Mouse (Mus musculus): ENCODE measurements around the gene Rapgef3. TPM values are rescaled to one million over a fixed set of nuclear protein-coding genes. Genes with fewer than 3 reads are reported as not detected.
A peak's percentile ranks its signal among the peaks of the same experiment; 100 is the strongest.

Gene Rapgef3
- total RNA-seq (2021), result 10 to 100 TPM; 15.0 to 20.8 TPM
- long read RNA-seq, experiment 1, full-length matches to known transcripts, result 3 of 11 reads
- long read RNA-seq, experiment 1, partial matches to known transcripts, result 1 of 11 reads
- long read RNA-seq, experiment 1, other reads (novel, unspliced or antisense), result 7 of 11 reads
- long read RNA-seq, experiment 2, full-length matches to known transcripts, result 4 of 8 reads
- long read RNA-seq, experiment 2, partial matches to known transcripts, result 2 of 8 reads
- long read RNA-seq, experiment 2, other reads (novel, unspliced or antisense), result 2 of 8 reads

DNA sequence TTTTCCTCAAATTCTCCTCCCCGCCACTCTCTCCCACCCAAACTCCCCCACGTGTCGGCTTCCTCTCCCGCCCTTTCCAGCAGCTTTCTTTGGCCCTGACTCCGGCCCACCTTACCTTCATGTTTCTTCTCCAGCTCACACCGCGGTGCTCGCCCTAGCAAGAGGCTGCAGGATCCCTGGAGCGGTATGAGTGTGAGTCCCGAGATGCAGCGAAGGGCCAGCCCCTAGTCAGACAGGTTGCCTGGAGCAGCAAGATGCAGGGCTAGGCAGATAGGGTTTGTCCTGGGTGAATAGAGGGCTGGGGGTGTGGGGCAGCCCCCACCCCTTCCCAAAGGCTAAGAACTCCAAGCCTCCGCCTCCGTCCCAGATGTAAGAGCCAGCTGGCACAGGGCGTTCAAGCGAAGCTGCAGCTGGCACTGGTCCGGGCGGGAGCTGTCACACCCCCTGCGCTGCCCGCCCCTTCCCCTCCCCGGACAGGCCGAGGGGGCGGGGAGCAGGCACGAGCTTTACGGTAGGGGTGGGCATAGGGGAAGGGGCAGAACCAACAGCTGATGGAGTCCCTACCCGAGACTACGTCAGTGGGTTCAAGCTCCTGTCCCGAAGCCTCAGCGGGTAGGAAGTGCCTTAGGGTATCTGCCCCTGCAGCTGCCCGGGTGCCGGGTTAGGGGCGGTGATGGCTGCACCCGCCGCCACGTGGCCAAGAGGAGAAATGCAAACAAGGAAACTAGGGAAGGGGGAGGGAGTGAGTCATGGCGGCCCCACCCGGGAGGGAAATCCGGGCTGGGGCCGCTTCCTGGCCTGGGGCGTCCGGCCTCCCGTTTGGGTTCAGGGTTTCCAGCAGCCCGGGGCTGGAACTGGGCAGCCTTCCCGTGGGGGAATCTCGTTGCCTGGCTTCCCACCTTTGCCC, at the start of gene Rapgef3:
Rapgef3 (minus strand) TSS at position 693 of the 907 bp plus-strand sequence.
- DNase-seq, result peak; percentile 87 to 89

DNA sequence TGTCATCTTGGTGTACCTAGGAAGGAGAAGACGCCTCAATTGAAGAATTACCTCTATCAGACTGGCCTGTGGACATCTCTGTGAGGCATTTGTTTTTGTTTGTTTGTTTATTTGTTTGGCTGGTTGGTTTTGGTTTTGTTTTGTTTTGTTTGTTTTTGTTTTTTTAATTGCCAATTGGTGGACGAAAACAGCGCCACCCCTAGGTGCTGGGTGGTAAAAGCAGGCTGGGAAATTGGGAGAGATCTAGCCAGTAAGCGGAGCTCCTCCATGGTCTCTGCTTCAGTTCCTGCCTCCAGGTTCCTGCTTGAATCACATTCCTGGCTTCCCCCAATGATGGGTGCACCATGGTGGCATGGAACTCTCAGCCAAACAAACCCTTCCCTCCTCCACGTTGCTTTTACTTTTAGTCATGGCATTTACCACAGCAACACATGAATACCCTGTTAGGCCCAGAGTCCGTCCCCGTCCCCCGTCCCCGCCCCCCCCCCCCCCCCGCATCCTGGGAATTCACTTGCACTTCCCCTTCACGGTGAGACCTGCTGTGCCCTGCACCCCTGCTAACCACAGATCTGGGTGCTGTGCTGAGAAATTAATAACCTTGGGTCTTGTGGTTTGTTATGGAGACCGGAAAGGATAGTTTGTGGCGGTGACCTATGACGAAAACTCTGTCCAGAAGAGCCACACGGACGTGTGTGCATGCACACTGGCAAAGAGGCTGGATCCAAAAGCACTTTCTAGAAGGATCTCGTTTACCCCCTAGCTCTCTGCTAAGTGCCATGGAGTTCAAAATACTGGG, 48.6 kb upstream of the Rapgef3 start:
- DNase-seq, result no peak

GRCm38 (mm10) chr15:97815254-97815653, 47.5 kb upstream of the Rapgef3 start:
- peak in 1 of 2 experiments; percentile 71 for DNase-seq

- peak; percentile 70 to 71 for DNase-seq
Observed at GRCm38 (mm10) chr15:97814703-97815102, 46.9 kb upstream of the Rapgef3 start.

- DNase-seq, result peak in 1 of 2 experiments; percentile 75
Observed at GRCm38 (mm10) chr15:97813452-97814204, 45.9 kb upstream of the Rapgef3 start.

DNA sequence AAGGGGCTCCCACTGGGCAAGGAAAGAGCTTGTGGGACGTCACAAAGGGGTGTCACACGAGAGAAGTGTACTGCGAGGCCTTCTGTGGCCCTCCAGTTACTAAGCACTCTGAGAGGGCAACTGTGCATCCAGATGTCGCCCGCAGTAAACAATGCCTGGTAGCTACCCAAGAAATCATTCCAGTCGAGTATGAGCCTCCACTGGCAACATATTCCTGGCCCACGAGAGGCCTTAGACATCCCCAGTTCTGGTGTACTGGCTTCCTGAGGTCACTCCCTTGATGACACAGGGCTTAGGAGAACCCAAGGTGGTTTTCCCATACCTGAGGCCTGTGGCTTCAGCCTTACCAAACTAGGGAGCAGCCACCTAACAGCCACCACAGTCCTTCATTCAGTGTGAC, 45.1 kb upstream of the Rapgef3 start:
- DNase-seq, result peak in 1 of 2 experiments; percentile 6

DNA sequence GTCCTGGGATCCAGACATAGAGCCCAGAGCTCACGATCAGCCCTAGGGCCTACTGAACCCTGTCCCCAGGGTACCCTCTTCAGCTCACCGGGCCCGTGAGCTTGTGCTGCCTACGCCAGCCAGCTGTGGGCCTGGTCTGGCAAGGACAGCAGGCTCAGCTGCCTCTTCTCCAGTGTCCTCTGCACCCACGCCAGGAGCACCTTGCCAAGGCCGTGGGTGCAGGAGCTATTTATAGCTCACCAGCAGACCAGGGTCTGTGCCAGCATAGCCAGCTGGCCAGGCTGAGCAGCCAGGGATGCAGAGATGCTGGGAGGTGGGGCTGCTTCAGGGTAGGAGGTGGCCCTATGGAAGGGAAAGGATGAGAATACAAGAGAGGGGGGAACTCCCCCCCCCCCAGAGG, 44.4 kb upstream of the Rapgef3 start:
- DNase-seq, result peak; percentile 87 to 89

- DNase-seq, result peak in 1 of 2 experiments; percentile 21
Observed at GRCm38 (mm10) chr15:97811307-97811706, 43.5 kb upstream of the Rapgef3 start.

DNA sequence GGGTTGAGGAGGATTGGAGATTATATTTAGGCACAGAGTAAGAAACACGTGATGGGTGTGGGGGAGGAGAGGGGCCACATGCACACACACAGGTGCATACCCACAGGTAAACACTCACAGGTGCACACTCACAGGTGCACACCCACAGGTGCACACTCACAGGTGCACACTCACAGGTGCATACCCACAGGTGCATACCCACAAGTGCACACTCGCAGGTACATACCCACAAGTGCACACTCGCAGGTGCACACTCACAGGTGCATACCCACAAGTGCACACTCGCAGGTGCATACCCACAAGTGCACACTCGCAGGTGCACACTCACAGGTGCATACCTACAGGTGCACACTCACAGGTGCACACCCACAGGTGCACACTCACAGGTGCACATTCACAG, 42.6 kb upstream of the Rapgef3 start:
- no peak for DNase-seq

- peak; percentile 84 to 85 for DNase-seq
Observed at GRCm38 (mm10) chr15:97809942-97810341, 42.2 kb upstream of the Rapgef3 start.

GRCm38 (mm10) chr15:97809206-97809605, 41.4 kb upstream of the Rapgef3 start:
- DNase-seq, result peak in 1 of 2 experiments; percentile 13

GRCm38 (mm10) chr15:97808532-97808931, 40.8 kb upstream of the Rapgef3 start:
- peak in 1 of 2 experiments; percentile 61 for DNase-seq

GRCm38 (mm10) chr15:97807867-97808266, 40.1 kb upstream of the Rapgef3 start:
- DNase-seq, result no peak

- DNase-seq, result peak in 1 of 2 experiments; percentile 9
Observed at GRCm38 (mm10) chr15:97802575-97802974, 34.8 kb upstream of the Rapgef3 start.

DNA sequence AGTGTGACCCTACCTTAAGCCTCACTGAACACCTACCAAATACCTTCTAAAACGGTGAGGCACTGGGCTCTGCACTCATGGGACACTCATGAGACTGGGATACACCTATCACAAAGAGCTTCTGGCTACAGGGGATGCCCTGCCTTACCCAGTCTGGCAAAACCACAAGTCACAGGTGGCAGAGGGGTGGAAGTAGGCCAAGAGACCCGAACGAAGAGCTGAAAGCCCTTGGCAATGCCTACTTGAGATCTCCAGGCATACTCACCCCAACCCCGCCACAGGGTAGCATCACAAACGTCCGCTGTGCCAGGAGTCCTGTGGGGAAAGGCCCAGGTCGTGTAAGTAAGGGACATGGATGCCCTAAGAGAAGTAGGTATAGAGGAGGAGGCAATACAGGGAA, 34.0 kb upstream of the Rapgef3 start:
- DNase-seq, result no peak

- no peak for DNase-seq
Observed at GRCm38 (mm10) chr15:97800853-97801252, 33.1 kb upstream of the Rapgef3 start.

DNA sequence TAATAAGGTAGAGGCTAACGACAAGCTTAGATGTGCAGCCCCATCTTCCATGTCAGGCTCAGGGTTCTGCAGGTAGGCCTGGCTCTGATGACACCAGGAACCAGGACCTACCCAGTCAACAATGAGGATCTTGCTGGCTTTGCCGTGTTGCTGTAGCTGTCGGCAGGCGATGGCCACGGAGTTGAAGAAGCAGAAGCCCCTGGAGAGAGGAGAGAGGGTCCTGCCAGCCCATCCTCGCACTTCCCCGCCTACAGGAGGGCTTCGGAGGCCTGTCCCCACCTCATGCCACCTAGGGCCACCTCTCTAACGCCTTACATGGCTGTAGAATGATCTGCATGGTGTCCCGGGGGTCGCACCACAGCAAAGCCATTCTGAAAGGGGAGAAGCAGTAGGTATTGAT, 31.7 kb upstream of the Rapgef3 start:
- DNase-seq, result no peak

DNA sequence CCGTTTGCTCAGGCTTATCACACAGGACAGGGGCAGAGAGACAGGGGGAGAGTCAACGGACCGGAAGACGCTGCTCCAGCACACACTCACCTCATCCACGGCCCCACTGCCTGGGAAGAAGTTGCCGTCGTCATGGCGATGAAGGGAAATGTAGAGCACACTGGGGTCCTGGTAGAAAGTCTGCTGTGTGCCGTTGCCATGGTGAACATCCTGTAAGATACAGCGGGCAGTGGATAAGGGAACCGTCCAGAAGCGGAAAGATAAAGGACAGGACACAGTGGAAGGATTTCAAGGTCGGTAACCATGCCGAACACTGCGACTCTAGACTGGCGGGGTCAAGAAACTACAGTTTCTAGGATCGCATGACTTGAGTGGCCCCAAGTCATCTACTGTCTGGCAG, 30.4 kb upstream of the Rapgef3 start:
- DNase-seq, result peak in 1 of 2 experiments; percentile 57

GRCm38 (mm10) chr15:97796674-97797310, 29.0 kb upstream of the Rapgef3 start:
- DNase-seq, result no peak

DNA sequence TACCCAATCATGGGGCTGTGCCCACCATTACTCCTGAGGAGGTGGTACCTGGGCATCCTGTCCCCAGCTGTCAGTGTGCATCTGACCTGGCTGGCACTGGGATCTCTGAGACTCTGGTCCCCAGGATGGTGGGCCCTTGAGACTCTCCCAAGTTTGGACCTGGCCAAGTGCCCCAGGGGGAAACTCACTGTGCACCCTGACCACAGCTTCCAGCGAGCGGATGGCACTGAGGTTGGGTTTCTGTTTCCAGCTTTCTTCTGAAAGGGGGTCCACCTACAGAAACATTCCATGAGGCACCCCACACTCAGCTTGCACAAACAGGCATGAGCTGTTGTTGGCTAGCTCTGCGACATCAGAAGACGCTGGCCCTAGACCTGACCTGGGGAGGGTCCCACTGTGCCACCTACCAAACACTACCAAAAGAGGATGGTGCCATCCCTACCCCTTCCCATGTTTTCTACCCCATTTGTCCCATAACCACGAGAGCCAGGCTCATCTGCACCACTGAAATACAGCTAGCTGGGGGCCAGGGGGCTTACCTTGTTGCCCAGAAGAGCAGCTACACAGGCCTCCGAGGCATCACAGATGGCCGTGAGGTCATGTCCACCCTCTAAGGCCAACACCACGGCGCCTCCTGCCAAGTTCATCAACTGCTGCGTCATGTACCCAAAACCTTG, 27.9 kb upstream of the Rapgef3 start:
- DNase-seq, result no peak

Measured in adrenal gland, postnatal 36 days (tissue).